10 mouse cellular contexts compared by ENCODE assay signal in genomic region chr2:170410677-170411489, GRCm38 (mm10). TPM values are rescaled to one million over a fixed set of nuclear protein-coding genes. Genes with fewer than 3 reads are reported as not detected.
DNase-seq lines count a peak whose midpoint lies in the region; ATAC-seq and TF ChIP-seq lines count a peak whose summit lies in the region.
"Had no signal": no experiment of that assay in that cellular context is flagged by ENCODE, and none has a peak within 500 bp of the region (broad histone marks: within the 10 kb centered on the region; RNA-seq: fewer than 3 reads in every experiment).

No protein-coding gene starts in this region.

- peak overlapping the region; percentile 23 for H3K4me3 ChIP-seq in heart, embryonic 11.5 days (ENCODE audit: low read depth, low read length)
- H3K4me3 ChIP-seq in ES-Bruce4 (ENCODE audit: low read depth, low read length): 0 out of 2 replicates have a peak overlapping the region, but pooled peaks have one; percentile 8
- no peak overlapping the region; the same call in 1 of the 2 replicates for H3K4me3 ChIP-seq in forebrain, embryonic 16.5 days (replicated peaks; ENCODE audit: low read length)
- H3K4me3 ChIP-seq: gastrocnemius, adult 2 months had no signal

- DNase-seq in heart, postnatal 4 days: no peak
- DNase-seq in mesoderm, embryonic 11.5 days (ENCODE audit: low read depth, low spot score): peak; percentile 54
- DNase-seq in layer of hippocampus, adult 18-20 months (ENCODE audit: low spot score in 2 of 2): no peak
- DNase-seq: gastrocnemius, adult 2 months had no signal

- no peak for ATAC-seq in heart, embryonic 11.5 days (replicated peaks; ENCODE audit: insufficient number of reproducible peaks, low FRiP score, low TSS enrichment)
- no peak for ATAC-seq in forebrain, embryonic 16.5 days
- ATAC-seq in megakaryocyte, adult 5-6 weeks (ENCODE audit: poor library complexity, severe bottlenecking): no peak
- no peak for ATAC-seq in CD4-positive, CD25-positive, alpha-beta regulatory T cell, adult 4 months

- H3K9me3 ChIP-seq in heart, embryonic 11.5 days (replicated peaks; ENCODE audit: control insufficient read depth, low read length): no peaks in the 10 kb centered on the region
- H3K9me3 ChIP-seq in ES-Bruce4 (replicated peaks; ENCODE audit: control insufficient read depth, insufficient read depth, low read length, poor library complexity, severe bottlenecking): no peaks in the 10 kb centered on the region
- no peaks in the 10 kb centered on the region for H3K9me3 ChIP-seq in forebrain, embryonic 16.5 days (ENCODE audit: control insufficient read depth, low read length)

- H3K36me3 ChIP-seq in heart, embryonic 11.5 days (ENCODE audit: control insufficient read depth, insufficient read depth, low read length): no peaks in the 10 kb centered on the region
- no peaks in the 10 kb centered on the region for H3K36me3 ChIP-seq in ES-Bruce4 (ENCODE audit: control insufficient read depth, insufficient read depth, low read length, poor library complexity, severe bottlenecking)
- H3K36me3 ChIP-seq in forebrain, embryonic 16.5 days (ENCODE audit: control insufficient read depth, insufficient read depth): no peaks in the 10 kb centered on the region

- 19% methylated on average over 23 of the region's 23 CpGs for WGBS in heart, embryonic 11.5 days (ENCODE audit: insufficient replicate concordance)
- WGBS in forebrain, embryonic 16.5 days: 37% methylated on average over 23 of the region's 23 CpGs

- TF ChIP-seq POLR2A in ES-Bruce4 (IDR thresholded peaks at IDR 0.05; ENCODE audit: insufficient read depth, low read length): no peak

- no peak for TF ChIP-seq CTCF in ES-Bruce4 (IDR thresholded peaks at IDR 0.05; ENCODE audit: low read depth, low read length)

- no peak overlapping the region for H3K27ac ChIP-seq in heart, embryonic 11.5 days (ENCODE audit: low read depth, low read length)
- H3K27ac ChIP-seq in ES-Bruce4 (ENCODE audit: insufficient read depth, low read length): no peak overlapping the region
- H3K27ac ChIP-seq in forebrain, embryonic 16.5 days (ENCODE audit: low read length): no peak overlapping the region
- H3K27ac ChIP-seq: gastrocnemius, adult 2 months; macrophage had no signal

- peaks cover 7% of the 10 kb centered on the region; the same call in 1 of the 2 replicates for H3K4me1 ChIP-seq in heart, embryonic 11.5 days (ENCODE audit: control insufficient read depth, insufficient read depth, low read length)
- H3K4me1 ChIP-seq in ES-Bruce4 (ENCODE audit: control insufficient read depth, insufficient read depth, low read length): no peaks in the 10 kb centered on the region
- peaks cover 9% of the 10 kb centered on the region for H3K4me1 ChIP-seq in forebrain, embryonic 16.5 days (replicated peaks; ENCODE audit: control insufficient read depth, insufficient read depth, low read length)

- H3K9ac ChIP-seq in heart, embryonic 11.5 days (ENCODE audit: low read depth, low read length): no peak overlapping the region
- H3K9ac ChIP-seq in ES-Bruce4 (ENCODE audit: low read depth, poor library complexity, severe bottlenecking): no peak overlapping the region
- no peak overlapping the region for H3K9ac ChIP-seq in forebrain, embryonic 16.5 days (replicated peaks; ENCODE audit: low read depth, low read length)

- TF ChIP-seq EP300 in ES-Bruce4 (IDR thresholded peaks at IDR 0.05; ENCODE audit: insufficient read depth, low read depth, low read length): no peak

- peaks cover 28% of the 10 kb centered on the region for H3K27me3 ChIP-seq in heart, embryonic 11.5 days (ENCODE audit: control insufficient read depth, insufficient read depth, low read length)
- no peaks in the 10 kb centered on the region for H3K27me3 ChIP-seq in ES-Bruce4 (ENCODE audit: control insufficient read depth, insufficient read depth, low read length, poor library complexity, severe bottlenecking)
- peaks cover 7% of the 10 kb centered on the region; the same call in 1 of the 2 replicates for H3K27me3 ChIP-seq in forebrain, embryonic 16.5 days (replicated peaks; ENCODE audit: control insufficient read depth, insufficient read depth, low read length)

- peak overlapping the region; percentile 53 for H3K4me2 ChIP-seq in heart, embryonic 11.5 days
- H3K4me2 ChIP-seq in forebrain, embryonic 16.5 days (ENCODE audit: low read length): peak overlapping the region; percentile 29

RNA-seq across cellular contexts. Expression of gene Bcas1, which starts 16.8 kb away (rescaled TPM):
- 0.97 and 1.1 TPM in 2 replicates for polyA plus RNA-seq in heart, embryonic 11.5 days (2014; fragmentation: Nextera tagmentation; extraction: Ambion mirVana)
- under 1 TPM; 0.24 to 0.97 TPM for total RNA-seq in heart, postnatal 4 days (2021)
- 2.9 and 3.5 TPM in 2 replicates for polyA plus RNA-seq in ES-Bruce4 (2011; ENCODE audit: insufficient read depth, insufficient read length, low read depth, missing spikeins)
- polyA plus RNA-seq in forebrain, embryonic 16.5 days (2015; fragmentation: Nextera tagmentation; extraction: Ambion mirVana): 1.9 TPM in 2 replicates
- total RNA-seq in megakaryocyte, adult 5-6 weeks (2015): 0.27 TPM in 1 of 2 replicates, not detected in the other
- total RNA-seq in megakaryocyte, adult 5-6 weeks (2017): not detected in 2 replicates
- 10 to 100 TPM; 86.2 to 92.8 TPM for total RNA-seq in layer of hippocampus, adult 18-20 months (2021)
- polyA plus RNA-seq in CD4-positive, CD25-positive, alpha-beta regulatory T cell, adult 4 months (2017; shearing (Covaris generic)): 1 to 10 TPM; 5.1 to 8.0 TPM
- polyA plus RNA-seq: macrophage had no signal
